Mouse (Mus musculus) lung, adult 2 months (tissue): ENCODE measurements around the gene Nop14.

Experiments used
- CTCF ChIP-seq: fragments of 200-500 bp; IDR thresholded peaks from 2 replicates; pipeline ENCODE4 v1.5.1; 2011; ENCODE audit warnings: mild to moderate bottlenecking, low read length, control low read depth; ENCODE audit not compliant: insufficient read depth
- POLR2A ChIP-seq: fragments of 200-500 bp; IDR thresholded peaks from 2 replicates; pipeline ENCODE4 v1.6.1; 2011; ENCODE audit warnings: low read depth, mild to moderate bottlenecking, control low read depth, low read length, borderline replicate concordance; ENCODE audit errors: extremely low read depth

DNA sequence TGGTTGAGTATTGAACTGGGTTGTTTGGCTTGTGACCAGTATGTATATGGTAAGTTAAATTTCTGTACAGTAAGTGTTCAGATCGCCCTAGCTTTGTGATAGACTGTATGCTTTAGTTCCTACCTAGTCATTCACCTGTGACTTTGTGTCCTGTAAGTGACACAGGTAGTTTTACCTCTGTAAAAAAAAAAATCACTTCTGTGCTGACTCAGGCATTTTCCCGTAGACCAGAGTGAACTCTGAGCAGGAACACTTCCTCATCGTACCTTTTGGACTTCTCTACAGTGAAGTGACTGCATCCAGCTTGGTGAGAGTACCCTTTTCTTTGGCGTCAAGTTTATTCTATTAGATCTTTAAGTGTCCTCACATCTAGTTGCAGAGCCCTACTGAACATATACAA, 50.0 kb downstream of the Nop14 start:
- TF ChIP-seq CTCF = no peak
- TF ChIP-seq POLR2A = no peak
